Mouse (Mus musculus): ENCODE measurements at regions not wholly inside any gene's neighbourhood (a gene's known extent, or its start where the extent isn't known, plus 50 kb on each side); places are given as distances from the start of the nearest gene placed in this dataset.

GRCm38 (mm10) chr6:66470627-66471249 is 64.5 kb upstream of the Mad2l1 start:
- H3K4me1 ChIP-seq = no peaks in the 10 kb centered on the region
- ATAC-seq (ENCODE audit: extremely low read depth, insufficient number of reproducible peaks, low FRiP score, low TSS enrichment) = no peak
- WGBS = 82% methylated on average over 4 of the region's 4 CpGs
- no peak overlapping the region for H3K9ac ChIP-seq
- no peak overlapping the region for H3K4me3 ChIP-seq
- no peak overlapping the region for H3K4me2 ChIP-seq
- no peaks in the 10 kb centered on the region for H3K9me3 ChIP-seq
- no peaks in the 10 kb centered on the region for H3K27me3 ChIP-seq (replicated peaks)
- H3K36me3 ChIP-seq = no peaks in the 10 kb centered on the region
- no peak overlapping the region for H3K27ac ChIP-seq (replicated peaks)

GRCm38 (mm10) chr6:66471786-66472185 is 63.4 kb upstream of the Mad2l1 start:
- Histone ChIP-seq H3K27me3 (replicated peaks) (no peaks in the 10 kb centered on the region), H3K27ac (replicated peaks) (no peak overlapping the region), H3K36me3 (no peaks in the 10 kb centered on the region), H3K9me3 (no peaks in the 10 kb centered on the region), H3K4me2 (no peak overlapping the region), H3K9ac (no peak overlapping the region), H3K4me3 (no peak overlapping the region), H3K4me1 (no peaks in the 10 kb centered on the region)
- ATAC-seq (ENCODE audit: extremely low read depth, insufficient number of reproducible peaks, low FRiP score, low TSS enrichment) = no peak
- WGBS = 74% methylated on average over 3 of the region's 3 CpGs

- no peak overlapping the region for H3K4me2 ChIP-seq
- no peak overlapping the region for H3K4me3 ChIP-seq
- no peaks in the 10 kb centered on the region for H3K9me3 ChIP-seq
- H3K27ac ChIP-seq (replicated peaks) = no peak overlapping the region
- WGBS = 72% methylated on average over 4 of the region's 4 CpGs
- no peak overlapping the region for H3K9ac ChIP-seq
- no peaks in the 10 kb centered on the region for H3K27me3 ChIP-seq (replicated peaks)
- no peaks in the 10 kb centered on the region for H3K36me3 ChIP-seq
- no peak for ATAC-seq (ENCODE audit: extremely low read depth, insufficient number of reproducible peaks, low FRiP score, low TSS enrichment)
- H3K4me1 ChIP-seq = no peaks in the 10 kb centered on the region
Measured at GRCm38 (mm10) chr6:66472697-66473096, 62.5 kb upstream of the Mad2l1 start.

GRCm38 (mm10) chr6:66477575-66477974 is 57.6 kb upstream of the Mad2l1 start:
- Histone ChIP-seq H3K4me1 (no peaks in the 10 kb centered on the region), H3K4me2 (no peak overlapping the region), H3K9me3 (no peaks in the 10 kb centered on the region), H3K27ac (replicated peaks) (no peak overlapping the region), H3K9ac (no peak overlapping the region), H3K4me3 (no peak overlapping the region), H3K27me3 (replicated peaks) (no peaks in the 10 kb centered on the region), H3K36me3 (no peaks in the 10 kb centered on the region)
- no peak for ATAC-seq (ENCODE audit: extremely low read depth, insufficient number of reproducible peaks, low FRiP score, low TSS enrichment)
- WGBS = 43% methylated on average over 5 of the region's 5 CpGs

- Histone ChIP-seq H3K27ac (replicated peaks) (no peak overlapping the region), H3K36me3 (no peaks in the 10 kb centered on the region), H3K9me3 (no peaks in the 10 kb centered on the region), H3K27me3 (replicated peaks) (no peaks in the 10 kb centered on the region), H3K4me1 (no peaks in the 10 kb centered on the region), H3K9ac (no peak overlapping the region), H3K4me3 (no peak overlapping the region), H3K4me2 (no peak overlapping the region)
- 40% methylated on average over 4 of the region's 4 CpGs for WGBS
- ATAC-seq (ENCODE audit: extremely low read depth, insufficient number of reproducible peaks, low FRiP score, low TSS enrichment) = no peak
Measured at GRCm38 (mm10) chr6:66478326-66478964, 56.7 kb upstream of the Mad2l1 start.

- Histone ChIP-seq H3K36me3 (no peaks in the 10 kb centered on the region), H3K4me3 (no peak overlapping the region), H3K27ac (replicated peaks) (no peak overlapping the region), H3K9ac (no peak overlapping the region), H3K4me2 (no peak overlapping the region), H3K4me1 (no peaks in the 10 kb centered on the region), H3K27me3 (replicated peaks) (no peaks in the 10 kb centered on the region), H3K9me3 (no peaks in the 10 kb centered on the region)
- WGBS = 61% methylated on average over 5 of the region's 5 CpGs
- ATAC-seq (ENCODE audit: extremely low read depth, insufficient number of reproducible peaks, low FRiP score, low TSS enrichment) = no peak
Measured at GRCm38 (mm10) chr6:66479576-66479975, 55.6 kb upstream of the Mad2l1 start.

- H3K9me3 ChIP-seq = no peaks in the 10 kb centered on the region
- 63% methylated on average over 2 of the region's 2 CpGs for WGBS
- no peak overlapping the region for H3K9ac ChIP-seq
- H3K27ac ChIP-seq (replicated peaks) = no peak overlapping the region
- H3K4me2 ChIP-seq = no peak overlapping the region
- H3K27me3 ChIP-seq (replicated peaks) = no peaks in the 10 kb centered on the region
- no peak for ATAC-seq (ENCODE audit: extremely low read depth, insufficient number of reproducible peaks, low FRiP score, low TSS enrichment)
- no peak overlapping the region for H3K4me3 ChIP-seq
- H3K36me3 ChIP-seq = no peaks in the 10 kb centered on the region
- H3K4me1 ChIP-seq = no peaks in the 10 kb centered on the region
Measured at GRCm38 (mm10) chr6:66480207-66480606, 55.0 kb upstream of the Mad2l1 start.

GRCm38 (mm10) chr6:66482797-66483196 is 52.4 kb upstream of the Mad2l1 start:
- Histone ChIP-seq H3K4me1 (no peaks in the 10 kb centered on the region), H3K4me2 (no peak overlapping the region)
- 88% methylated on average over 3 of the region's 3 CpGs for whole genome bisulfite sequencing

More at GRCm38 (mm10) chr6:66482797-66483196, 52.4 kb upstream of the Mad2l1 start:
- H3K27ac ChIP-seq (replicated peaks) = no peak overlapping the region
- no peak overlapping the region for H3K4me3 ChIP-seq
- no peak for ATAC-seq (ENCODE audit: extremely low read depth, insufficient number of reproducible peaks, low FRiP score, low TSS enrichment)
- no peaks in the 10 kb centered on the region for H3K36me3 ChIP-seq
- no peaks in the 10 kb centered on the region for H3K9me3 ChIP-seq
- H3K9ac ChIP-seq = no peak overlapping the region
- H3K27me3 ChIP-seq (replicated peaks) = no peaks in the 10 kb centered on the region

Measured in heart, embryonic 13.5 days (tissue).